Mouse (Mus musculus) liver, embryonic 12.5 days (tissue): ENCODE measurements around the gene Cdh22. TPM values are rescaled to one million over a fixed set of nuclear protein-coding genes. Genes with fewer than 3 reads are reported as not detected.

Source experiments
- ATAC-seq: fragments of 200-750 bp; cut with Nextera tagmentation; 2 replicates; pipeline ENCODE4 v1.8.0; 2017; ENCODE audit warnings: moderate number of reproducible peaks, mild to moderate bottlenecking, moderate library complexity
- H3K27ac ChIP-seq: fragments of 300-500 bp; sonication (generic); 2 replicates; pipeline ENCODE4 v1.5.1; 2016; ENCODE audit warnings: mild to moderate bottlenecking
- H3K27me3 ChIP-seq: fragments of 300-500 bp; sonication (generic); replicated peaks from 2 replicates; pipeline ENCODE4 v1.6.1; 2016; ENCODE audit warnings: mild to moderate bottlenecking, moderate library complexity
- H3K36me3 ChIP-seq: fragments of 300-500 bp; sonication (generic); 2 replicates; pipeline ENCODE4 v1.6.1; 2016; ENCODE audit warnings: mild to moderate bottlenecking, moderate library complexity
- H3K4me1 ChIP-seq: fragments of 300-500 bp; sonication (generic); 2 replicates; pipeline ENCODE4 v1.6.1; 2016
- H3K4me2 ChIP-seq: fragments of 300-500 bp; sonication (generic); 2 replicates; pipeline ENCODE4 v1.6.1; 2016; ENCODE audit warnings: mild to moderate bottlenecking, moderate library complexity
- H3K4me3 ChIP-seq: fragments of 300-500 bp; sonication (generic); 2 replicates; pipeline ENCODE4 v1.5.1; 2016; ENCODE audit warnings: mild to moderate bottlenecking, moderate library complexity
- H3K9ac ChIP-seq: fragments of 300-500 bp; sonication (generic); 2 replicates; pipeline ENCODE4 v1.6.1; 2016; ENCODE audit warnings: mild to moderate bottlenecking, moderate library complexity
- H3K9me3 ChIP-seq: fragments of 300-500 bp; sonication (generic); replicated peaks from 2 replicates; pipeline ENCODE4 v1.6.1; 2016; ENCODE audit warnings: mild to moderate bottlenecking, moderate library complexity
- WGBS: fragments of 180-500 bp; shearing (Covaris S2); methylation state at CpG from one replicate; pipeline ENCODE4 v1.1.7; 2016; ENCODE audit not compliant: insufficient replicate concordance; 5-methylcytosine and 5-hydroxymethylcytosine counted together
- polyA plus RNA-seq: library from polyadenylated mRNA; unstranded; fragments of >200 nt; fragmentation: Nextera tagmentation; extraction: Ambion mirVana; gene quantifications from 2 replicates; pipeline ENCODE4 v1.2.1, GENCODE M21; 2016

Gene Cdh22
- polyA plus RNA-seq, 1 experiment from 2014 or later: 0.07 TPM

DNA sequence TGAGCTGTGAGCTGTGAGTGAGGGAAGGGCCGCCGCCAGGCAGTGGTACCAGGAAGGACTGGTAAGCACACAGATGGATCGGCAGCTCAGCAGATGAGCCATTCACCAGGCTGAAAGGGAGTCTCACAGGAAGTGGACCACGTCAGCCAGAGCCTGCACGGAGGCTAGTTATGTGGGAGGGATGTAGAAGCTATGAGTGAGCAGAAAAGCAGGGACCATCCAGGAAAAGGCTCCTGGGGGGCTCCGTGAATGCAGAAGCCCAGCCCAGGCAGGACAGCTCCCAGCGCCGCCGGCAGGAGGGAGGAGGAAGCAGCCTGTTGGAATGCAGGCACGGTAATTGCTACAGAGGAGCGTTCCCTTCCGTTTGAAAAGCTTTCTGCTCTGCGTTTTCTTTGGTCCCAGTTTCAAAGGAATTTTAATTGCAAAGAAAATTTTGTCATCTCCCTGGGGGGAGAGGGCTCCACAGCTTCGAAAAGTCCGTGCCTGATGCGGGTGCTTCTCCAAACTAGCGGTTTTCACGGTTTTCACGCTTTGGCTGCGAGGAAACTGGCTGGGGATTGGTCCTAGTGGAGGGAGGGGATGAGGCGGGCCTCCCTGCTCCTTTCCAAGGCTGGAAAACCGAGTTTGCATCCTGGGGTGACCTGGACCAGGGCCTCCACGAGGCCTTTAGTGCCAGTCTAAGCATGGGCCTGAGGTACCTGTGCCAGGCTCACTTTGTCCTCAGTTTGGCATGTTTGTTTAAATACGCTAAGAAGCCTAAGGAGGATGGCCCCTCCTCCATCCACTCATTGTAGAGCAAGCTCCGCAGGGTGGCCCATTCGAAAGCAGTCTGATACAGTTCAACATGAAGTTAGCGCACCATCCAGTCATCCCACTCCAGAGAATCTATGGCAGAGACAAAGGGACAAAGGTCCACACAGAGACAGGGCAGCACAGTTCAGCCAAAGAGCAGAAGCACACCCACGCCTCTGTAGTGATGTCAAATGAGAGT lies 32.6 kb downstream of the Cdh22 start:
- ATAC-seq: no peak
- Histone ChIP-seq H3K9ac (no peak overlapping the region), H3K9me3 (no peaks in the 10 kb centered on the region), H3K27ac (no peak overlapping the region), H3K4me1 (0 out of 2 replicates have a peak, but pooled peaks cover 3% of the 10 kb centered on the region), H3K4me3 (0 out of 2 replicates have a peak overlapping the region, but pooled peaks have one; percentile 1), H3K27me3 (peaks cover 89% of the 10 kb centered on the region), H3K4me2 (peak overlapping the region; percentile 41), H3K36me3 (no peaks in the 10 kb centered on the region)
- WGBS: 9% methylated on average over 28 of the region's 28 CpGs

DNA sequence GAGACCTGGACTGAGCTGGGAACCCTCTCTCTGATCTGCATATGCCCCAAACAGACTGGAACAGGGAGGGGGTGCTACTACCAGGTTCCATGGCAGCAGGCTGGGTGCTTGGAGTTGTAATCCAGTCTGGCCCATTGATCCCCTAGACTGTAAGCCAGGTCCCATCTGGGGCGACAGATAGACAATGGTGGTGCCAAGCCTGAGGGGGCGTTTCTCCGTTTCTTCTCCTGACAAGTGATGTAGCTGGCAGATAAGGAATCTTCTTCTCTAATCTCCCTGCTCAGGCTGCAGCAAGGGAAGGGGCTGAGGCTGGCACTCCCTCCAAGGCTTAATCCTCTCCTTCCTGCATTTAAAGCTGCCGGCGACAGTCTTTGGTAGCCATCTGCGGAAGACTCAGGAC lies 37.1 kb downstream of the Cdh22 start:
- Histone ChIP-seq H3K36me3 (no peaks in the 10 kb centered on the region), H3K4me2 (no peak overlapping the region), H3K9ac (no peak overlapping the region), H3K27me3 (peaks cover 95% of the 10 kb centered on the region), H3K4me3 (no peak overlapping the region), H3K27ac (no peak overlapping the region), H3K9me3 (no peaks in the 10 kb centered on the region), H3K4me1 (0 out of 2 replicates have a peak, but pooled peaks cover 3% of the 10 kb centered on the region)
- ATAC-seq: no peak
- 32% methylated on average over 6 of the region's 6 CpGs for WGBS

DNA sequence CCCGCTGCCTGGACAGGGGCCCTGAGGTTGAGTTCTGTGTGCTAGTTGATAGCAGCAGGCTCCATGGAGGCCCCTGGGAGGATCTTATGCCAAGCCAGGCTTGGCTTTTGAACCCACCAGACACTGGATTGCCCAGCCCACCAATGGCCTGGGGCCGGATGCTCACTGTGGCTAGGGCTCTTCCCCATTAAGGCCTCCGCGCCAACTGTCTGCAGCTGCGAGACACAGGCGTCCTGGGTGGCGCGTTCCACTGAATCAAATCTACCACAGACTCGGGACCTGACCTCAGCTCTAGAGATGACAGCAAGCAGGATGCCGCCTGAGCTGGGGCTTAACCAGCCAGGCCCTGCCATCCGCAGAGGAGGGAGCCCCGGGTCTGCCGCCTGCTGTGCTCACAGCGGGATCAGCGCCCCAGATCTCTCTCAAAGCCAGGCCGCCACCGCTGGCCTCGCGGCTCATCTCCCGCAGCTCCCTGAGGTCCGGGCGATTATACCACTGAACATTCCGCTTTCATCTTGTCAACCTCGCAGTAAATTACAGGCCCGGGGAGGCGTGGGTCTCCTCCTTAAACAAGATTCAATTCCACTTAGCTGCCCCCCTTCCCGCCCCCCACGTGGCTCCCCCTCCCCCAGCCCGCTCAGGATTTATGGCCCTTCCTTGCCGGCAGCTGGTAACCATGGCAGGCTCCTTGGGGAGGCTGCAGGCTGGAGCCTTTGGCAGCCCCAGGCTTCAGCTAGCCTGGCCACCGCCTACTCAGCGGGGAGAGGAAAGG lies 39.1 kb downstream of the Cdh22 start:
- Histone ChIP-seq H3K36me3 (no peaks in the 10 kb centered on the region), H3K4me3 (no peak overlapping the region), H3K4me2 (no peak overlapping the region), H3K9me3 (no peaks in the 10 kb centered on the region), H3K4me1 (no peaks in the 10 kb centered on the region), H3K27ac (no peak overlapping the region), H3K9ac (no peak overlapping the region), H3K27me3 (peaks cover 84% of the 10 kb centered on the region)
- WGBS: 14% methylated on average over 32 of the region's 32 CpGs
- ATAC-seq: no peak

DNA sequence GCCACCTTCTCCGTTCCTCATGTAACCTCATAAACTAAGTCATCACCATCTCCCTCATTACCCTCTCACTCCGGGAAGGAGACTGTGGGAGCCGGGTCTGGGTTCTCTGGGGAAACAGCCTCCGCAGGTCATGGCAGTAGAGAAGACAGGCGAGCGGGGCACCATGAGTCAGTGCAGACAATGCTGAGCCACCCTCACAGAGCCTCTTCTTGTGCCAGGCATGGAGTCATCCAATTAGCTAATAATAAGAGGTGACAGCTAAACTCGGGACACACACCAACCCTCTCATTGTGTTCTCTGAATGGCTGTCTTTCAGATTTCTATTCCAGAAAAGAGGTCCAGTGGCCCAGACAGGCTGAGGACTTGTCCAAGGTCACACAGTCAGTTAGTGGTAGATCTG lies 43.2 kb downstream of the Cdh22 start:
- 73% methylated on average over 7 of the region's 7 CpGs for WGBS
- H3K27me3 ChIP-seq: peaks cover 46% of the 10 kb centered on the region
- no peaks in the 10 kb centered on the region for H3K36me3 ChIP-seq
- no peak overlapping the region for H3K4me3 ChIP-seq
- no peak overlapping the region for H3K4me2 ChIP-seq
- H3K9ac ChIP-seq: no peak overlapping the region
- ATAC-seq: no peak
- H3K27ac ChIP-seq: no peak overlapping the region
- no peaks in the 10 kb centered on the region for H3K4me1 ChIP-seq
- H3K9me3 ChIP-seq: no peaks in the 10 kb centered on the region

DNA sequence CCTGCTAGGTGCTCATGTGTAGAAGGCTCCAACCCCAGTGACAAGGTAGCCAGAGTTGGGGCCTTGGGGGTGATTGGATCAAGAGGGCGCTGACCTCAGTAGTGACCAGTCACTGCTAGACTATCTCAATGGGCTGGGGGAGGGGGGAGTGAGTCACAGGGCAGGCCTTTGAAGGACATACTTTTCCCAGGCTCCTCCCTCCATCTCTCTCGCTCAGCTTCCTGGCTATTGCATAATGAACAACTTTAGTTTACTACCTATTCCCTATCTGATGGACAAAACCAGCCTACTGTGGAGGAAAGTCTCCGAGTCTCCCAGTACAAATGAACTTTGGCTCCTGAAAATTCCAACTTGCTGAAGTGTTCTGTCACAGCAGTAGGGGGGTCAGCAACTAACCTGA lies 45.1 kb downstream of the Cdh22 start:
- no peak overlapping the region for H3K4me2 ChIP-seq
- no peak overlapping the region for H3K27ac ChIP-seq
- no peak overlapping the region for H3K4me3 ChIP-seq
- H3K9ac ChIP-seq: no peak overlapping the region
- H3K9me3 ChIP-seq: no peaks in the 10 kb centered on the region
- WGBS: 36% methylated on average over 3 of the region's 3 CpGs
- no peaks in the 10 kb centered on the region for H3K36me3 ChIP-seq
- H3K4me1 ChIP-seq: no peaks in the 10 kb centered on the region
- peak; percentile 64 for ATAC-seq
- H3K27me3 ChIP-seq: peaks cover 27% of the 10 kb centered on the region

DNA sequence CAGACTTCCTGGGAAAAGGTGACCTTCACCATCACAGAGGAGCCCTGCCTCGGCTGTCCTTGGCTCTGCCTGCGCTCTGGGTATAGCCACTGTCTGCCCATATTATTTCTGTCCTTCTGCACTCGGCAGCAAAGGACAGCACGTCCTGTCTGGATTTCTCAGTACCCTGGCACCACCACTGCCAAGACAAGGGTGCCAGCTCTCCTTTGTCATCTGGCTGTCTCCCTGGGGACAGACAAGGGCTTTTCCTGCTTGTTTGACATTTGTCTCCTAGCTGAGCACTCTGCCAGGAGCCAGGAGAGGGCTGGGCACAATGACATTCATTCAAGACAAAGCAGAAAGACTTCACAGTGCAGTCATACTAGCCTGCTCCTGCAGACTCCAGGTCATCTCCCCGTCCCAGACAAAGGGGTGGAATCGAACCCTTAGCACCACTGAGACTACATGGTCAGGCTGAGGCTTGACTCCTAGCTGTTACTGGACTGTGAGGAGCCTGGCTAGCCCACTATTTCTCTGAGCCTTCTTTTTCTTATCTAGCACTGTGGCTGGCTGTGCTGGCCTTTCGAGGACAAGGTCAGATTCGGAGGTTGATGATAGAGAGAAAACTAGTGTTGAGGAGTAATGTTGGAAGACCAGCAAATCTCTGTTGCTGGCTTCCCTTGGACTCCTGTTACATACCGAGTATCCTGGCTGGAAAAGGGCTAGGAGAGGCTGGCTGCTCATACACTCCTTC lies 46.8 kb downstream of the Cdh22 start:
- Histone ChIP-seq H3K36me3 (no peaks in the 10 kb centered on the region), H3K9ac (no peak overlapping the region), H3K4me2 (no peak overlapping the region), H3K27me3 (peaks cover 18% of the 10 kb centered on the region), H3K9me3 (no peaks in the 10 kb centered on the region), H3K4me3 (no peak overlapping the region), H3K4me1 (no peaks in the 10 kb centered on the region), H3K27ac (no peak overlapping the region)
- 52% methylated on average over 9 of the region's 9 CpGs for WGBS
- no peak for ATAC-seq

DNA sequence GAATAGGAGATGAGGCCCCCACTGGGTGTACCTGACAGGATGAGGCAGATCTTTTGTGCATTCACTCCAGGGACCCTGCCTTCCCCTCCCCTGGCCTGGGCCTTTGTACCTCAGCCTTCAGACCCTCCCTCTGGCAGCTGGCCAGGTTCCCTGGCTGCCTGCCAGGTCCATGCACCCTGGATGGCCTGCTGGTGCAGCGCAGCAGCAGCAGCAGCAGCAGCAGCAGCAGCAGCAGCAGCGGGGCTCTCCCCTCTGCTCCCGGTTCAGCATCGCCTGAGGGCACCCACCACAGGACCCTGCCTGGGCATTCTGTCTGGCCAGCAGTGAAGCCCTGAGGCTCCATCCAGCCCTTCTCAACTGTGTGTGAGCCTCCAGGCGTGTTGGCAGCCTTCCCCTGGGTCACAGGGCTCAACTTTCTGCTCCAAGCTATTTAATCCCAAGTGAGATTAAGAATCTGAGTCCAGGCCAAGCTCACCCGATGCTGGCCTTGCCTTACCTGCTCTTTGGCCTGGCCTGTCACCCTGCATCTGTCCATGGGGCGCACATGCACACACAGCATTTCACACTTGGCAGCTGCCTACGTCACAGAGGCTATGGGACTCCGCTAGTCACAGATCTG lies 50.5 kb downstream of the Cdh22 start:
- no peak overlapping the region for H3K9ac ChIP-seq
- no peaks in the 10 kb centered on the region for H3K36me3 ChIP-seq
- ATAC-seq: 0 out of 2 replicates have a peak, but pooled peaks have one; percentile 27
- H3K4me1 ChIP-seq: no peaks in the 10 kb centered on the region
- H3K4me3 ChIP-seq: no peak overlapping the region
- peaks cover 44% of the 10 kb centered on the region for H3K27me3 ChIP-seq
- WGBS: 45% methylated on average over 9 of the region's 9 CpGs
- H3K4me2 ChIP-seq: no peak overlapping the region
- H3K9me3 ChIP-seq: no peaks in the 10 kb centered on the region
- no peak overlapping the region for H3K27ac ChIP-seq

DNA sequence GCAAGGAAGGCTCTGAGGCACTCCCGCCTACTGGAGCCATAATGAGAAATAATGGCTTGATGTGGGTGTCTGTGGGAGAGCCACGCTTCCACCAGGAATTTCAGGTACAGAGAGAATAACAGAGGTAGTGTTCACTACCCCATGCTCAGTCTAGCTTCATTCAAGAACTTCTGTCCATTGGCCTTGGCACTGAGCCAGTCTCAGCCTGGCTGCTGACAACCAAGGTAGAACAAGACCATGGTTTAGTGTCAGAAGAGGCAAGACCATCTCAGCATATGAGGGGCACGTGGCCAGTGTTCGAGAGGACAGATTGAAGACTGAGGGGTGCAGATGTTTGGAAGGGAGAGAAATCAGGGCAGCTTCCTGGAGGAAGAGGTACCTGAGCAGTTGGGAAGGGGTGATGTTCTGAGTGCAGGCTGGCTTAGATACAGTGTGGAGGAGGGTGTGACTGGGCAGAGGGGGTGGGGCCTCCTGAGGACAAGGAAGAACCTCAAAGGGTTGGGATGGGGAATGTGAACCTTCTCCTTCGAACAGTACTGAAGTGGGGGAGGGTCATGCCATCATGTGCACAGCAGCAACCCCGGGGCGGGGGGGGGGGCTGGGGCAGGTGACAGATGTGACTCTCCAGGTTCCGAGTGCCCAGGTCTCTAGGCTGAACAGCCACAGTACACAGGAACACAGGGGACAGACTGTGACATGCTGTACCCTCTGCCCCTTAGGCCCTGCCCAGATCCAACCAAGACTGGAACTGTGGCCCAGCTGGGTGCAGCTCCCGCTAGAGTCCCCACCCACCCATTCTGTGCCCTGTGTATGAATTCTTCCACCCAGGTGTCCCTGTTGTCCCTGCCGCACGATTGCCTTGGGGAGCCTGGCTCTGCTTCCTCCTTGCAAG lies 52.3 kb downstream of the Cdh22 start:
- no peak overlapping the region for H3K4me3 ChIP-seq
- no peaks in the 10 kb centered on the region for H3K9me3 ChIP-seq
- no peaks in the 10 kb centered on the region for H3K36me3 ChIP-seq
- H3K4me2 ChIP-seq: no peak overlapping the region
- no peaks in the 10 kb centered on the region for H3K4me1 ChIP-seq
- no peak overlapping the region for H3K27ac ChIP-seq
- peaks cover 60% of the 10 kb centered on the region for H3K27me3 ChIP-seq
- no peak overlapping the region for H3K9ac ChIP-seq
- no peak; the same call in 1 of the 2 replicates for ATAC-seq
- WGBS: 44% methylated on average over 11 of the region's 11 CpGs

DNA sequence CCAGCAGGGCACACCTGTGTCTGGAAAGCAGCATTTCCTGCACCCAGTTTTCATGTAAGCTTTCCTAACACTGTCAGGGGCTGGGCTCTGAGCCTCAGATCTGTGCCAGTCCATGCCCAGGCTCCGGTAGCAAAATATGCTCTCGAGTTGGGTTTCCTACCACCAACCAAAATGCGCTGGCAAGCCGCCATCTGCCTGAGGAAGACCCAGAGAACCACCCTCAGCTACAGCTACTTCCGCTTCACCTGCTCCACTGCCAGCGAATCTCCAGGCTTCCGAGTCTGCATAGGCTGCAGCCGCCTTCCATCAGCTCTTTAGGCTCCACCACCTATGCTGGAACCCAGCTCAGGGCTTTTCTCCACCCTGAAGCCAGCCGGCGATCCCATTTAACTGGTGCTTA lies 55.4 kb downstream of the Cdh22 start:
- Histone ChIP-seq H3K4me2 (no peak overlapping the region), H3K27me3 (peaks cover 85% of the 10 kb centered on the region), H3K9me3 (no peaks in the 10 kb centered on the region), H3K9ac (no peak overlapping the region), H3K36me3 (no peaks in the 10 kb centered on the region), H3K4me3 (no peak overlapping the region), H3K4me1 (no peaks in the 10 kb centered on the region), H3K27ac (no peak overlapping the region)
- no peak for ATAC-seq
- WGBS: 43% methylated on average over 10 of the region's 10 CpGs

DNA sequence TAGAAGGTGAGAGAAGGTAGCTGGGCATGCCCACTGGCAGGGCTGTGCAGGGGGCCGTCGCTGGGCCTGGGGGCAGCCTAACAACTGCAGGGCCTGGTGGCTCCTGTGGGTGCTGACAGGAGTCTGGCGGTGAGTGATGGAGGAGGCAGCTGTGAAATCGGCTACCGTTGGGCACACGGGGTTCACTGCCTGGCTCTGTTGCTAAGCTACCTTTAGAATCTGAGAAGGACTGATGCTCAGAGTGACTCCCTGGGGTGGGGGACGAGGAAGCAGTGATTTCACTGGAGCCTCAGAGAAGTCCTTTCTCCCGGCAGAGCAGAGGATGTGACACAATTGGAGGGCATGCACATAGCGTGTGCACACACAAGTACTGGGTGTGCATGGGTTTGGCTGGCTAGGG lies 57.7 kb downstream of the Cdh22 start:
- Histone ChIP-seq H3K4me3 (no peak overlapping the region), H3K27ac (no peak overlapping the region), H3K36me3 (no peaks in the 10 kb centered on the region), H3K27me3 (peaks cover 77% of the 10 kb centered on the region), H3K4me2 (no peak overlapping the region), H3K9ac (no peak overlapping the region), H3K4me1 (no peaks in the 10 kb centered on the region), H3K9me3 (no peaks in the 10 kb centered on the region)
- whole genome bisulfite sequencing: 31% methylated on average over 9 of the region's 9 CpGs
- no peak for ATAC-seq
